Mouse (Mus musculus): ENCODE measurements around the gene Phf10.

GRCm38 (mm10) chr17:14912981-14913380, 48.1 kb downstream of the Phf10 start:
- TF ChIP-seq CTCF (IDR thresholded peaks at IDR 0.05; ENCODE audit: low read depth) (no peak), EP300 (IDR thresholded peaks at IDR 0.05; ENCODE audit: low read depth) (no peak)
